Mouse (Mus musculus) midbrain, postnatal 0 days (tissue): ENCODE data around the gene Fryl. TPM values are rescaled to one million over a fixed set of nuclear protein-coding genes. Genes with fewer than 3 reads are reported as not detected.
A peak's percentile ranks its signal among the peaks of the same experiment; 100 is the strongest.
"Not testable (repeated sequence)": the region's sequence is repeated elsewhere in the genome, so short reads cannot be mapped to it uniquely, and the experiment has no call there.

Source experiments
- ATAC-seq: fragments of 200-750 bp; cut with Nextera tagmentation; 2 replicates; pipeline ENCODE4 v1.8.0; 2017; ENCODE audit warnings: moderate number of reproducible peaks, mild to moderate bottlenecking, moderate TSS enrichment, moderate library complexity; ENCODE audit not compliant: low FRiP score
- DNase-seq: peaks from one replicate; pipeline ENCODE4 v3.0.0-alpha.2; 2015; ENCODE audit warnings: low spot score
- H3K27ac ChIP-seq: fragments of 300-500 bp; sonication (generic); 2 replicates; pipeline ENCODE4 v1.5.1; 2014; ENCODE audit warnings: low read depth, mild to moderate bottlenecking, low read length, mixed read lengths
- H3K27me3 ChIP-seq: fragments of 300-500 bp; sonication (generic); 2 replicates; pipeline ENCODE4 v1.6.1; 2014; ENCODE audit warnings: low read length, control low read depth, mixed read lengths; ENCODE audit not compliant: insufficient read depth
- H3K36me3 ChIP-seq: fragments of 300-500 bp; sonication (generic); 2 replicates; pipeline ENCODE4 v1.6.1; 2014; ENCODE audit warnings: low read length, control low read depth, mixed read lengths; ENCODE audit not compliant: insufficient read depth
- H3K4me1 ChIP-seq: fragments of 300-500 bp; sonication (generic); 2 replicates; pipeline ENCODE4 v1.6.1; 2014; ENCODE audit warnings: mild to moderate bottlenecking, control low read depth, antibody characterized with exemption, low read length, mixed read lengths; ENCODE audit not compliant: insufficient read depth
- H3K4me2 ChIP-seq: fragments of 300-500 bp; sonication (generic); 2 replicates; pipeline ENCODE4 v1.6.1; 2014; ENCODE audit warnings: low read depth, mild to moderate bottlenecking, low read length, mixed read lengths; ENCODE audit not compliant: poor library complexity, severe bottlenecking
- H3K4me3 ChIP-seq: fragments of 300-500 bp; sonication (generic); 2 replicates; pipeline ENCODE4 v1.5.1; 2014; ENCODE audit warnings: low read depth, mild to moderate bottlenecking, low read length, moderate library complexity
- H3K9ac ChIP-seq: fragments of 300-500 bp; sonication (generic); replicated peaks from 2 replicates; pipeline ENCODE4 v1.6.1; 2014; ENCODE audit warnings: mild to moderate bottlenecking, low read length, moderate library complexity, mixed read lengths; ENCODE audit not compliant: poor library complexity, severe bottlenecking
- H3K9me3 ChIP-seq: fragments of 300-500 bp; sonication (generic); 2 replicates; pipeline ENCODE4 v1.6.1; 2016; ENCODE audit warnings: low read length, control low read depth
- CTCF ChIP-seq: IDR thresholded peaks from 2 replicates; pipeline ENCODE4 v1.5.1; 2016; ENCODE audit warnings: antibody characterized with exemption, mild to moderate bottlenecking
- WGBS: fragments of 180-500 bp; shearing (Covaris S2); extraction: QIAGEN DNeasy Blood & Tissue Kit; methylation state at CpG from one replicate; pipeline ENCODE4 v1.1.7; 2014; 5-methylcytosine and 5-hydroxymethylcytosine counted together
- polyA plus RNA-seq: library from polyadenylated mRNA; unstranded; fragments of >200 nt; fragmentation: Nextera tagmentation; extraction: Ambion mirVana; gene quantifications from 2 replicates; pipeline ENCODE4 v1.2.1, GENCODE M21; 2015
- total RNA-seq: library from RNA; depleted of rRNA; stranded (reverse); fragments of >200 nt; gene quantifications from 2 replicates; pipeline ENCODE4 v1.2.3, GENCODE M21; 2014

The Fryl gene
- total and polyA plus RNA-seq, 2 experiments from 2014 or later: 23.8 to 52.8 TPM

GRCm38 (mm10) chr5:73006784-73007581, 249.4 kb downstream of the Fryl start, which contains the start of gene Slc10a4:
Slc10a4 (plus strand) TSS chr5:73006883.
- peak within 1 kb of the TSS; percentile 37 for H3K4me3 ChIP-seq
- H3K27ac ChIP-seq: no peak within 1 kb of the TSS
- H3K36me3 ChIP-seq: no peaks in the 10 kb centered on the region
- no peak for DNase-seq
- H3K4me2 ChIP-seq: peak within 1 kb of the TSS; percentile 54
- no peaks in the 10 kb centered on the region for H3K9me3 ChIP-seq
- 8% methylated on average over 64 of the region's 65 CpGs for WGBS
- H3K4me1 ChIP-seq: no peaks in the 10 kb centered on the region
- TF ChIP-seq CTCF: no peak
- peak within 1 kb of the TSS; percentile 36; the same call in 1 of the 2 replicates for H3K9ac ChIP-seq
- no peaks in the 10 kb centered on the region for H3K27me3 ChIP-seq
- peak; percentile 75 for ATAC-seq

- H3K27ac ChIP-seq: no peak overlapping the region
- WGBS: 89% methylated on average over 5 of the region's 5 CpGs
- H3K4me3 ChIP-seq: no peak overlapping the region
- no peaks in the 10 kb centered on the region for H3K27me3 ChIP-seq
- no peak overlapping the region for H3K9ac ChIP-seq
- no peaks in the 10 kb centered on the region for H3K36me3 ChIP-seq
- no peak for DNase-seq
- ATAC-seq: no peak
- no peak for TF ChIP-seq CTCF
- no peaks in the 10 kb centered on the region for H3K9me3 ChIP-seq
- H3K4me1 ChIP-seq: no peaks in the 10 kb centered on the region
- no peak overlapping the region for H3K4me2 ChIP-seq
Measured at GRCm38 (mm10) chr5:73004046-73004445, 252.4 kb downstream of the Fryl start.

GRCm38 (mm10) chr5:72998546-72998945, 257.9 kb downstream of the Fryl start:
- not testable (repeated sequence) for H3K4me1 ChIP-seq, H3K4me3 ChIP-seq, ATAC-seq, H3K36me3 ChIP-seq, H3K27me3 ChIP-seq, H3K4me2 ChIP-seq, H3K9me3 ChIP-seq, H3K9ac ChIP-seq, H3K27ac ChIP-seq, DNase-seq
- WGBS: 83% methylated on average over 1 of the region's 1 CpGs

GRCm38 (mm10) chr5:72995379-72995778, 261.0 kb downstream of the Fryl start:
- no peaks in the 10 kb centered on the region for H3K9me3 ChIP-seq
- ATAC-seq (no peak), DNase-seq (no peak)
- no peak for TF ChIP-seq CTCF
- no peaks in the 10 kb centered on the region for H3K27me3 ChIP-seq
- WGBS: 18% methylated on average over 10 of the region's 10 CpGs
- H3K9ac ChIP-seq: no peak overlapping the region
- no peaks in the 10 kb centered on the region for H3K36me3 ChIP-seq
- no peak overlapping the region for H3K4me2 ChIP-seq
- no peak overlapping the region for H3K4me3 ChIP-seq
- H3K4me1 ChIP-seq: 0 out of 2 replicates have a peak, but pooled peaks cover 3% of the 10 kb centered on the region
- no peak overlapping the region for H3K27ac ChIP-seq

GRCm38 (mm10) chr5:72994928-72995327, 261.5 kb downstream of the Fryl start:
- no peak for ATAC-seq
- no peak overlapping the region for H3K27ac ChIP-seq
- TF ChIP-seq CTCF: no peak
- H3K9ac ChIP-seq: no peak overlapping the region
- no peak overlapping the region for H3K4me2 ChIP-seq
- H3K4me3 ChIP-seq: no peak overlapping the region
- no peaks in the 10 kb centered on the region for H3K9me3 ChIP-seq
- 62% methylated on average over 2 of the region's 2 CpGs for WGBS
- H3K4me1 ChIP-seq: 0 out of 2 replicates have a peak, but pooled peaks cover 3% of the 10 kb centered on the region
- DNase-seq: no peak
- H3K27me3 ChIP-seq: no peaks in the 10 kb centered on the region
- H3K36me3 ChIP-seq: no peaks in the 10 kb centered on the region

GRCm38 (mm10) chr5:72994424-72994823, 262.0 kb downstream of the Fryl start:
- WGBS: 26% methylated on average over 8 of the region's 8 CpGs
- no peaks in the 10 kb centered on the region for H3K27me3 ChIP-seq
- no peak for DNase-seq
- H3K36me3 ChIP-seq: no peaks in the 10 kb centered on the region
- no peaks in the 10 kb centered on the region for H3K9me3 ChIP-seq
- H3K4me1 ChIP-seq: 0 out of 2 replicates have a peak, but pooled peaks cover 3% of the 10 kb centered on the region
- ATAC-seq: no peak
- H3K4me3 ChIP-seq: no peak overlapping the region
- TF ChIP-seq CTCF: no peak
- H3K27ac ChIP-seq: no peak overlapping the region
- no peak overlapping the region for H3K4me2 ChIP-seq
- no peak overlapping the region for H3K9ac ChIP-seq
